In the genomic region with DNA sequence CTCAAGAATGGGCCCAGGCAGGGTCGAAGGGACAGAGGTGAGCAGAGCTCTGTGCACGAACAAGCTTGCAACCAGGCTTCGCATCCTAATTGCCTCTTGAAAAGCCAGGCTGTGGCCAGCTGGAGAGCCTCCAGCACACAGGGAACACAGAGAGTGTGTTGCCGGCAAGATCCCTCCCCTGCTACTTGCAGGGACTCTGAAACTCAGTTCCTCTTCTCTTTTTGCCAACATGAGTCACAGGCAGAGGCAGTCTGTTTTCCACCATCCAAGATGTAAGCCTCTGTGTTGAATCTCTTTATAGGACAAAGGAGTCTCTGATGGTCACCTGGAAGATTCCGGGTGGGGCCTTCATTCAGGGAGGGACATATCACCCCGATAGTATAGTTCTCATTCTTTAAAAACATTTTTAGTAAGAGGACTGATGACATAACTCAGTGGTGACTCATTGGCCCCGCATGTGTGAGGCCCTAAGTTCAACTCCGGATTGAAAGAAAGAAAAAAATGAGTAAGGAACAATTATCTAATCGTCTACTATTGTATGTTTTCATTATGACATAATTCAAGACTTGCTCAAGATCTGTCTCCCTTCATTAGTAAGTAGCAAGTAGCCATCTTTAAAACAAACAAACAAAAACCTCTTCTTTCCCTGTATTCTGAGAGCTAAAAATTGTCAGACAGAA, we compare ENCODE assay signal across 8 mouse cellular contexts. TPM values are rescaled to one million over a fixed set of nuclear protein-coding genes. Genes with fewer than 3 reads are reported as not detected.
A peak's percentile ranks its signal among the peaks of the same experiment; 100 is the strongest.
DNase-seq lines count a peak whose midpoint lies in the region; ATAC-seq lines count a peak whose summit lies in the region.

No protein-coding gene starts in this region.

- peak; percentile 30 for DNase-seq in urinary bladder, postnatal 25 days (ENCODE audit: low spot score)
- DNase-seq in urinary bladder, postnatal 10 days (ENCODE audit: low spot score): no peak
- peak; percentile 54 for DNase-seq in embryonic facial prominence, embryonic 14.5 days (ENCODE audit: low spot score)
- DNase-seq in heart, postnatal 14 days: peak; percentile 58 to 73
- peak; percentile 24 to 41 for DNase-seq in right cerebral cortex, adult 2 months (ENCODE audit: low spot score in 2 of 2)
- no peak for DNase-seq in natural killer cell, adult 2 months (ENCODE audit: low spot score in 2 of 2)

- peak; percentile 53; the same call in 1 of the 2 replicates for ATAC-seq in embryonic facial prominence, embryonic 14.5 days (ENCODE audit: low read depth)
- ATAC-seq in lung, embryonic 16.5 days (ENCODE audit: low read depth): peak; percentile 83
- no peak for ATAC-seq in megakaryocyte-erythroid progenitor cell, adult 5-6 weeks (replicated peaks; ENCODE audit: low FRiP score, low TSS enrichment, poor library complexity, severe bottlenecking)

- 45% methylated on average over 9 of the region's 9 CpGs for WGBS in embryonic facial prominence, embryonic 14.5 days
- WGBS in lung, embryonic 16.5 days: 23% methylated on average over 9 of the region's 9 CpGs

- no peaks in the 10 kb centered on the region for H3K9me3 ChIP-seq in embryonic facial prominence, embryonic 14.5 days (ENCODE audit: control insufficient read depth, low read length)
- no peaks in the 10 kb centered on the region for H3K9me3 ChIP-seq in lung, embryonic 16.5 days (ENCODE audit: control insufficient read depth, low read length)

- no peak overlapping the region for H3K9ac ChIP-seq in embryonic facial prominence, embryonic 14.5 days (ENCODE audit: low read depth, low read length)
- H3K9ac ChIP-seq in lung, embryonic 16.5 days (ENCODE audit: low read length): peak overlapping the region; percentile 31; the same call in 1 of the 2 replicates

- no peaks in the 10 kb centered on the region for H3K36me3 ChIP-seq in embryonic facial prominence, embryonic 14.5 days (ENCODE audit: control insufficient read depth, insufficient read depth, low read length)
- H3K36me3 ChIP-seq in lung, embryonic 16.5 days (ENCODE audit: control insufficient read depth, insufficient read depth, low read length): no peaks in the 10 kb centered on the region

- H3K4me3 ChIP-seq in embryonic facial prominence, embryonic 14.5 days (ENCODE audit: low read depth, low read length): no peak overlapping the region
- no peak overlapping the region for H3K4me3 ChIP-seq in lung, embryonic 16.5 days (ENCODE audit: low read length)

- intact Hi-C loops in heart, postnatal 14 days (cut with DNase I): no loop called here

- no peak overlapping the region for H3K27ac ChIP-seq in embryonic facial prominence, embryonic 14.5 days (replicated peaks; ENCODE audit: low read depth, low read length)
- H3K27ac ChIP-seq in lung, embryonic 16.5 days (ENCODE audit: low read length): peak overlapping the region; percentile 92

- H3K27me3 ChIP-seq in embryonic facial prominence, embryonic 14.5 days (replicated peaks; ENCODE audit: control insufficient read depth, insufficient read depth, low read length): no peaks in the 10 kb centered on the region; the same call in 1 of the 2 replicates
- no peaks in the 10 kb centered on the region for H3K27me3 ChIP-seq in lung, embryonic 16.5 days (ENCODE audit: control insufficient read depth, insufficient read depth, low read depth, low read length)

- H3K4me2 ChIP-seq in embryonic facial prominence, embryonic 14.5 days (ENCODE audit: low read depth, low read length): no peak overlapping the region
- peak overlapping the region; percentile 3; the same call in 1 of the 2 replicates for H3K4me2 ChIP-seq in lung, embryonic 16.5 days (ENCODE audit: low read depth, low read length)

- peaks cover 3% of the 10 kb centered on the region; the same call in 1 of the 2 replicates for H3K4me1 ChIP-seq in embryonic facial prominence, embryonic 14.5 days (ENCODE audit: control insufficient read depth, insufficient read depth, low read length)
- H3K4me1 ChIP-seq in lung, embryonic 16.5 days (replicated peaks; ENCODE audit: control insufficient read depth, insufficient read depth, low read length): peaks cover 12% of the 10 kb centered on the region; the same call in 1 of the 2 replicates

RNA-seq across cellular contexts. Expression of gene Il20rb, which starts 46.3 kb away (rescaled TPM):
- 3.0 and 3.7 TPM in 2 replicates for polyA plus RNA-seq in embryonic facial prominence, embryonic 14.5 days (2014; fragmentation: Nextera tagmentation; extraction: Ambion mirVana)
- 1 to 10 TPM; 1.2 to 1.6 TPM for total RNA-seq in heart, postnatal 14 days (2021)
- 1.5 TPM in 2 replicates for polyA plus RNA-seq in lung, embryonic 16.5 days (2015; fragmentation: Nextera tagmentation; extraction: Ambion mirVana)
- 1.9 and 2.1 TPM in 2 replicates for total RNA-seq in megakaryocyte-erythroid progenitor cell, adult 5-6 weeks (2014; fragmentation: Nextera tagmentation)
- total RNA-seq in megakaryocyte-erythroid progenitor cell, adult 5-6 weeks (2017): 0.65 and 2.0 TPM in 2 replicates

Comparison
In these comparisons a context has a peak if more than half of its experiments do, and no peak if none do; other contexts are left out.
1. DNase-seq: peak in urinary bladder, postnatal 25 days (single experiment), embryonic facial prominence, embryonic 14.5 days (single experiment), heart, postnatal 14 days (2 of 2) and right cerebral cortex, adult 2 months (2 of 2); none in urinary bladder, postnatal 10 days (single experiment) and natural killer cell, adult 2 months (0 of 2).